Mouse (Mus musculus): ENCODE results near the gene Rap1gap.

Rap1gap gene

DNA sequence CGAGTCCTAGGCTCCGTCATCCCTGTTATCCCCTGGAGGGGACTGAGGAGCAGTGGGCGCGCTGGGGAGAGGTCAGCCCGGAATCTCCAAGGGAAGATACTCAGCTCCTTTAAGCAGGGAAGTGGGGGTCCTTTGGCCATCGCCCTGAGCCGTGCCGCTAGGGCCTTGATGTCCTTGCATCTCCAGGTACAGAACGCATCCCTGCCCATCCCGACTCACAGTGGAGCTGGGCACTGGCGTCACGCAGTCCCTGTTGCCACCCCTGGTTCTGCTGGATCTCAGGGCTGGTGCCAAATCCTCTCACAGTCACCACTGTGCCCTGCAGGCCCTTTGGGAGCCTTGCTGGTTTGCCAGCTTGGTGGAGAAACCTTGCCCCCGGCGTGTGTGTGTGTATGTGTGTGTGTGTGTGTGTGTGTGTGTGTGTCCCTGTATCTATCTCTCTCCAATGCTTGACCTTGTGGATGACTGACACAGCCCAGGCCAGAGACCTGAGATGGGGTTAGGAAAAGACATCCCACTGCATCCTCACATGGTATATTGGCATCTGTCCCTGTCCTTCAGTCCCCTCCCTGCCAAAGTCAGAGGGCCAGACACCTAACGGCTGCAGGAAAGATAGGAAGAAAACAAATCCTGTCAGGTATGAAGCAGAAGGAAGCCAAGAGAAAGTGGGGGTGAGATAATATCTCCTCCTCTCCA, 602 bp downstream of the Rap1gap start:
- no peak for DNase-seq

- no peak for DNase-seq
Measured at GRCm38 (mm10) chr4:137665791-137666190, 1.3 kb downstream of the Rap1gap start.

DNA sequence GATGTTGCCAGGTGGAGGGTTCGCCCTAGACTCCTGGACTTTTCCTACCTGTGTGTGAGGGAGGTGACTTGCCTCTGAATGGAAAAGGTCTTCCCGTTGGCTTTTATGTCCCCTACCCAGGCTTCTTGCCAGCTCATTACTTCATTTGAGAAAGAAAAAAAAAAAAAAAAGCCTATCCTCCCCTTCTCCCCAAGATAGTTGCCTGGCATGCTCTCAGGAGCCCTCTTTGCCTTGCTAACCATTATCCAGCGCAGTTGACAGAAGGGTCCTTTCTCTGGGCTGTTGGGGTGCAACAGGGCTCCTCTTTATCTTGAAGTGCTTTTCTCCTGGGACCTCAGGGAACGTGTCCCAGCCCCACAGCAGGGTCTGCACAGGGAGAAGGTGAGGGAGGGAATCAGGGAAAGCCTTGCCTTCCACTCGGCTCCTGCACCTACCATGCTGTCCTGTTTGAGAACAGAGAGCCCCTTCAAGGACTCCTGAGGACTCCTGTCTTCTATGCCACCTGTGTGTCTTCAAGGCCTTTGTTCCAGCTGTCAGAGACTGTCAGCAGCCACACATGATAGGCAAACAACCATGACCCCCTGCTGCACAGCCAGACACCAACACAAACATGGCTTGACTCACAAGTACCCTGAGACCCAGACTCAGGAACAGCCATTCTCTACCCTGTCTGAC, 1.9 kb downstream of the Rap1gap start:
- DNase-seq, result no peak

DNA sequence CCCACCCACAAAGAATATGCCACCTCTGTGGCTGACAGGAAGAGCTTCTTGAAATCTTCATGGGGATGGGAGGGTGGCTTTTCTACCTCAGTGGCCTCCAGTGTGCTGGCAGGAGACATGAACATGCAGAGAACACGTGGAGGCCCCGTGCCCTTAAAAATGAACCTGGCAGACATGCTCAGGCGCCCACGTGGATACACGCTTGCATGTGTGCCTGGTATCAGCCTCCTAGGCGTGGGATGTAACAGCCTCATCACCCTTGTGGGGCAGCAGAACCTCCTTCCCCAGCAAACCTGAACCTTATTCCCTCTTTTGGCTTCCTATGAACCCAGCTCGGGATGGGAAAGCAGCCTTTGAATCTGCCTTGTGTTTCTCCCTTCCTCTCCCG, 2.4 kb downstream of the Rap1gap start:
- DNase-seq, result no peak

DNA sequence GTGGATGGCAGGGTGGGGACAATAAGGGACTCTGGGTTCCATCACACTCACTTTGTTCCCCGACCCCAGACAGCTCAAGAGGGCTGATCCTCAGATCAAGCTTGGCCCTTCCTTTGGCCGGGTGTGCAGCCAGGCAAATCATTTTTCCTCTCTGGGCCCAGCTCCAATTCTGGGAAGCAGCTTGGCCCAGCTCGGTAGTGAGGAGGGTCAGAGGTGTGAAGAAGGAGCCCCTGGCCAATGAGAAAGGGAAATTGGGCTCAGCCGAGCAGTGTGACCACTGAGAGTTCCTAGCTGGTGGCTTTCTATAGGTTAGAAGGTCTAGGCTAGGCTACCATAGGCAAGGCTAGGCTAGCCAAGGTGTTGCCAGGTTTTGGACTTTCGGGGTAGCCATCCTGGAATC, 3.2 kb downstream of the Rap1gap start:
- DNase-seq, result no peak

- no peak for DNase-seq
Measured at GRCm38 (mm10) chr4:137671711-137672500, 7.4 kb downstream of the Rap1gap start.

- no peak for DNase-seq
Measured at GRCm38 (mm10) chr4:137675566-137675965, 11.0 kb downstream of the Rap1gap start.

DNA sequence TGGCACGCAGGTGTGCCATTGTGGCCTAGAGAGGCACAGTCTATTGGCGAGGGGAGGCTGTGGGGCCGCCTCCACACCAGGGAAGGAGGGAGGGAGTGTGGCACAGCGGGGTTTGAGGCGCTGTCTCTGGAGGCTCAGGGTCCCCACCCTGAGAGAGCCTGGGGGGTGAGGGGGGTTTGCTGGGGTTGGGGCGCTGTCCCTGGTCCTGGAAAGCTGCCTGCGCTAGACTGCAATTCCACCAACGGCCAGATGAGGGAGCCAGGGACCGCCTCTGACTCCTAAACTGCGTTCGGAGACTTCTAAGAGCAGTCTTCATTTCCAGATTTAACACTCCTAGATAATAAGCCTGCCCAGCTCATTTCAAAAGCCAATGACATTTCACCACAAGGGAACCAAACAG, 11.5 kb downstream of the Rap1gap start:
- DNase-seq, result peak; percentile 95

DNA sequence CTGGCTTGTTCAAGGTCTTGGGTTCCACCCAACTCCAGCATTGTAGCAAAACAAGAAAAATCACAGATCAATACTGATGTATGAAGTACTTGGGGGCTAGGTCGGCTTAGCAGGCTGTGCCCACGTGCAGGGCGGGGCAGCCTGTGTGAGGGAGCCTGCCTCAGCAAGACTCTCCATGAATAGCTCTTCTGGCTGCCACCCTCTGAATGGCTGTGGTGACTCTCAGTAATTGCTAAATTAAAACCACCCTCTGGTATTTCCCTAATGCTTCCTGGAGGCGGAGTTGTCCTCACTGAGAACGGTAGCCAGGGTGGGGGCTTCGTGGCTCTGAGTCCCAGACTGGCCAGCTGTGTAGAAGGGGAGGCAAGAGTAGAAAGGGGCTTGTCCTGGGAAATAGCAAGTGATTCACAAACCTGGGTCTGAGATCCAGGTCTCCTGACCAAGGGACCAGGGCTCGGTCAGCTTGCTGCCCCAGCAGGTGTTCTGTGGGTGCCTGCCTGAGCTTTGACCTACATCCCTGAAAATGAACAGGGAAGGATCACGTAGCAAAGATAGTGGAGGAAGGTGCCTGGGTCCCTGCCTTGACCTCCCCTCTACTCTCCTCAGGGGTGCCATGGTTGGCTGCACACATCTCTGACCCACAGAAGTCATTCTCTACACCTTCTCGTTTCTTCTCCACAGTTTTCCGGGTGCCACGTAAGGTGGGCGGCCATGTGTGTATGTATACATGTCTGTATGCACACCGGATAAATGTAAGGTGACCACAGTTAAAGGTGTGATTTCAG, 12.4 kb downstream of the Rap1gap start:
- no peak for DNase-seq

GRCm38 (mm10) chr4:137677906-137678305, 13.4 kb downstream of the Rap1gap start:
- no peak for DNase-seq

GRCm38 (mm10) chr4:137678568-137678967, 14.0 kb downstream of the Rap1gap start:
- no peak for DNase-seq

- no peak for DNase-seq
Measured at GRCm38 (mm10) chr4:137679979-137680550, 15.5 kb downstream of the Rap1gap start.

GRCm38 (mm10) chr4:137680721-137681120, 16.2 kb downstream of the Rap1gap start:
- no peak for DNase-seq

GRCm38 (mm10) chr4:137681408-137682104, 17.0 kb downstream of the Rap1gap start:
- DNase-seq, result no peak

DNA sequence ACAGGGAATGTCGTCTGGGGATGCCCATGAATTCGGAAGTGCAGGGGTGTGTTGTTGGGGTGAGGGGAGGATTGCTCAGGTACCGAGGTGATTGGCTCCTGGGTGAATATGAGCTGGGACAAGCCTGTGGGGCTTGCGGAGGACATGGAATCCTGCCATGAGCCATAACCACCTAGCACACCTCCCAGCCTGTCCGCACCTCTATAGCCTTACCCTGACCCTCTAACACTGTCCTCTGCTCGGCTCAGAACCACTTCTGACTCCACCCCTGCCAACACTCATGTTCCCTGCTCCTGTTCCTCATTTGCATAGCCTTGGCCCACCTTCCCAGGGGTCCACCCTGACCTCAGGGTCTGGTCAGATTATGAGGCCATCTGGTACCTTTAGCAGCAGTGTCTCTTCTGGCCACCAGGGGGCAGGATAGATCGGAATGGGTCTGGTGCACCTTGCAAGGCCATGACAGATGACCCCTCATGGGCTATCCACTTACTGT, 18.5 kb downstream of the Rap1gap start:
- no peak for DNase-seq

- DNase-seq, result peak; percentile 94
Measured at GRCm38 (mm10) chr4:137684830-137685343, 20.4 kb downstream of the Rap1gap start.

GRCm38 (mm10) chr4:137686303-137686702, 21.8 kb downstream of the Rap1gap start:
- no peak for DNase-seq

- DNase-seq, result no peak
Measured at GRCm38 (mm10) chr4:137687234-137687825, 22.8 kb downstream of the Rap1gap start.

DNA sequence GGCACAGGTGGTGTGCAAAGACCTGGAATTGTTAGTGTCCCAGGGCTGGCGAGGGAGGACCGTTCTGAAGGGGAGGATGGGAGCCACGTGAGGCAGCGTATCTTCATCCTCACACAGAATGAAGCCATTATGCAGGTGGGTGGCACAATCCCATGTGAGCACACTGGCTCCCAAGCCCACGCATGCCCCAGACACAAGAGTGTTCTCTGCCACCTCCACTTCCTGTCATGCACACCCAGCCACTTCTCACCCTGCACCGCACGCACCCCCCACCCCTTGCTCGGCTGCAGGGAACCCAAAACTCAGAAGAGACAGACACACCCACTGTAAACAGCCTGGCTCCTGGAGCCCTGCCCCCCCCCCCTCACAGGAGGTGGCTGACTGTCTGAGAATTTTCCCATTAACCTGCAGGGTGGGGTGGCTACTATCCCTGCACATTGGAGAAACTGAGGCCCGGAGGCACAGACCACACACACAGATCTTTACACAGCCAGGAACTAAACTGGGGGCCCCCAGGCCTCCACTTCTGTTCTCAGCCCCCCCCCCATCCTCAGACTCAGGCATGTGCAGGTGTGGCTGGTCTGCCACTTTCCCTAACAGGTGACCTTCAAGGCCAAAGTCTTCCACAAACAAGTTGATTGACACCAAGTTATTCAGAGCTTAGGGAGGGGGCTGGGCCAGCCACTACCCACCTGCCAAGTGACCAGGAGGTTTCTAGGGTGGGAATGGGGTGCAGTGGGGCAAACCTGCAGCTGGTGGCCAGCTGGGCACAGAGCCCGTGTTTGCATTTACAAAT, 27.8 kb downstream of the Rap1gap start:
- no peak for DNase-seq

GRCm38 (mm10) chr4:137695300-137695699, 30.8 kb downstream of the Rap1gap start:
- no peak for DNase-seq
